Mouse (Mus musculus) myocyte (in vitro differentiated cells): ENCODE measurements around the gene Rnls.

Experiments
- CEBPB ChIP-seq: IDR thresholded peaks from 2 replicates; pipeline ENCODE4 v1.6.1; 2011; ENCODE audit warnings: mild to moderate bottlenecking, moderate library complexity; ENCODE audit not compliant: poor library complexity, insufficient read depth, severe bottlenecking
- E2F4 ChIP-seq: IDR thresholded peaks from one replicate; pipeline ENCODE4 v1.6.1; 2011; ENCODE audit warnings: mild to moderate bottlenecking, control low read depth, moderate library complexity; ENCODE audit not compliant: insufficient read depth
- MAX ChIP-seq: IDR thresholded peaks from one replicate; pipeline ENCODE4 v1.6.1; 2011; ENCODE audit warnings: low read depth, mild to moderate bottlenecking, control low read depth
- POLR2A ChIP-seq: IDR thresholded peaks from one replicate; pipeline ENCODE4 v1.6.1; 2011; ENCODE audit warnings: low read depth, mild to moderate bottlenecking, control low read depth, moderate library complexity; ENCODE audit not compliant: insufficient read length
- POLR2AphosphoS2 ChIP-seq: IDR thresholded peaks from one replicate; pipeline ENCODE4 v1.6.1; 2011; ENCODE audit warnings: low read depth, control low read depth; ENCODE audit not compliant: insufficient read length

GRCm38 (mm10) chr19:33317130-33317529 is 75.0 kb downstream of the Rnls start:
- no peak for TF ChIP-seq POLR2AphosphoS2
- TF ChIP-seq E2F4 = no peak
- no peak for TF ChIP-seq POLR2A
- TF ChIP-seq CEBPB = no peak
- no peak for TF ChIP-seq MAX
